Mouse (Mus musculus) frontal cortex, postnatal 36 days (tissue): ENCODE measurements around the gene Ap1b1.

Experiments
- DNase-seq, 2 experiments: peaks; one replicate each; pipeline ENCODE4 v3.0.0; 2022; ENCODE audit warnings: low spot score in 2 of 2

The Ap1b1 gene

DNA sequence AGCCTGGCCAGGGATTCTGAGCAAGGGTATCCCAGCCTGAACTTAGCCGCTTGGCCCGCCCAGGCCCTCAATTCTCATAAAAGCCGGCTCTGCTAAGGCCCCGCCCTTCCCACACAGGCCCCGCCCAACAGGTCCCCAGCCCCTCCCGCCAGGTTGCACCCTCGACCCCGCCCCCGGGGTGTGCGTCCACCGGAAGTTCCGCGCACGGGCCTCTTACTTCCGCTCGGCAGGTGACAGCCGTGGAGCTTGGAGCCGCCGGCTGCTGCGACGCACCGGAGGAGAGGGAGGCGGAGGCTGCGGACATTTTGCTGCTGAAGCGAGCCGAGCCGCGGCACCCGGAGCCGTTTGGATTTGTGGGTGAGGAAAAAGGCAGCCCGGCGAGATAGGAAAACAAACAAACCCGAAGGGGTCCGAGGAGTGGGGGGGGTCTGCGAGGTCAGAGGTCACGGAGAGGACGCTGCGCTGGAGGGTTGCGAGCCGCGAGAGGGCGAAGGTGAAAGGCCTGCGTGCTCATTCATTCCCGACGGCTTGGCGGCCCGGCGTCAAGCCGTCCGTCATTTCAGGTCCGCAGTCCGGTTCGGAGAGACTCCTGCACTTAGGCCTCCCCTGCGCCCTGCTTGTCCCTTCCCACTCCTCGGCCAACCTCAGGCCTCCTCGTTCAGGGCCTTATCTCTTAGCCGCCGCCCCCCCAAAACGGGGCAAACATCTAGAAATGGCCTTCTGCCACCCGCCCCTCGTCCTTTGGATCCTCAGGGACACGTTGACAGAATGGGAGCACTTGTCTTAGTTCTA lies at the start of gene Ap1b1:
Ap1b1 (plus strand) TSS at position 130 of the 792 bp plus-strand sequence.
- peak; percentile 85 to 87 for DNase-seq

DNA sequence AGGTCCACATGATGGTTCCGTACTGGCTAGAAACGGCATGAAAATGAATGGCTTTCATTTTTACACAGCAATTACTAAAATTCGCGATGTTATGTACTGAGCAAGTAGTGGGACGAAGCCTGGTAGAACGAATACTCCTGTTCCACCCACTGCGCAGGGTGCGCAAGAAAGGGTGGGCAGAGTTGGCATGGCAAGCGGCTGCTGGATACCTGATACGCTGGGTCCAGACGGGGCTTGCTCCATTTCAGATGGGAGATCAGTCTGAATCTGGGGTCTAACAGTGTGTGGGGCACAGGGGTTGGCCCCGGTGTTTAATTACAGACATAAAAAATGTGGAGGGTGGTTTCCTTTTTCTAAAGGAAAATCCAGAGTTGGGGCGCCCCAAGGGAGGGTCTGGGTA lies 40.1 kb upstream of the Ap1b1 start:
- DNase-seq, result peak in 1 of 2 experiments; percentile 29

DNA sequence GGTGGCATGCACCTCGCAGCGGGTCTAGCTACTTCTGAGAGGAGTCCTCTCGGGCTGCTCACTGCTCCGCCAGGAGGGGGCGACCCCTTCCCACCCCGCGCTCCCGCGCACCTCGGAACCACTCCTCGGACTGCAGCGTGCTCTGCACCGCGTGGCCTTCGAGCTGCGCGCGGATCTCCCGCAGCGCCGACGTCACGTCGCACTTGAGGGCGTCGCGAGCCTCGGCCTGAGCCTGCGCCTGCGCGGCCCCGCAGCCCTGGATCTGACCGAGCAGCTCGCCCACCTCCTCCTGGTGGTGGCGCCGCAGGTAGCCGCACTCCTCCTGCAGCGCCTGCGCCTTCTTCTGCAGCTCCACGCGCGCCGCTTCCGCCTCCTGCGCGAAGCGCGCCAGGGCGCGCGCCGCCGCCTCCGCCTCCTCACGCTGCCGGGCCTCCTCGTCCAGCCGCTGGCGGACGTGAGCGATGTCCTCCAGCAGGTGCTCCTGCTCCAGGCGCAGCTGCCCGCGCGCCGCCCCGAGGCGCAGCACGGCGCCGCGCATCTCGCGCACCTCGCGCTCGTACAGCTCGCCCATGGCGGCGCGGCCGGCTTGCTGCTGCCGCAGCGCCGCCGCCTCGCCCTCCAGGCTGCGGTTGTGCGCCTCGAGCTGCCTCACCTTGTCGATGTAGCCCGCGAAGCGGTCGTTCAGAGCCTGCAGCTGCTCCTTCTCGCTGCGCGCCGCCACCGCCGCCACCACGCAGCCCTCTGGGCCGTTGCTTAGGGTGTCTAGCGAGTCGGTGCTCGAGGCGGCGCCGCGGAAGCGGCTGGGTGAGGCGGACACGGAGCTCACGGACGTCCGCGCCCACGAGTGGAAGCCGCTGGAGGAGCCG lies 39.4 kb upstream of the Ap1b1 start:
- DNase-seq, result peak; percentile 86 to 92

DNA sequence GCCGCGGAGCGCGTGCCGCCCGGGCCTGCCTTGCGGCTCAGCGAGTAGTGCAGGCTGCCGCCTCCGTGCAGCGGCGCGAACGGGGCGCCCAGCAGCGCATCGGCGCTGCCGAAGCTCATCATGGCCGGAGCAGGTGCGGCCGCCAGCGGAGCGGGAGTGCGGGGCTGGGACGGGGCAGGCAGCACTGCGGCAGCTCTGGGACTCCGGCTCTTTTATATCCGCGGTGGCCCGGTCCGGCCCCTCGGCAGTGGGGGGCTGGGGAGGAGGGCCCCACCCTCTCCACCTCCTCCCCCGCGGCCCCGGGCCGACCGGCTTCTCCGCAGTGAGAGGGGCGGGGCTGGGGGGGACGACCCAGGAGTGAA lies 38.8 kb upstream of the Ap1b1 start, which contains the start of gene Nefh:
Nefh (minus strand) TSS at position 252 of the 362 bp plus-strand sequence.
- no peak for DNase-seq

DNA sequence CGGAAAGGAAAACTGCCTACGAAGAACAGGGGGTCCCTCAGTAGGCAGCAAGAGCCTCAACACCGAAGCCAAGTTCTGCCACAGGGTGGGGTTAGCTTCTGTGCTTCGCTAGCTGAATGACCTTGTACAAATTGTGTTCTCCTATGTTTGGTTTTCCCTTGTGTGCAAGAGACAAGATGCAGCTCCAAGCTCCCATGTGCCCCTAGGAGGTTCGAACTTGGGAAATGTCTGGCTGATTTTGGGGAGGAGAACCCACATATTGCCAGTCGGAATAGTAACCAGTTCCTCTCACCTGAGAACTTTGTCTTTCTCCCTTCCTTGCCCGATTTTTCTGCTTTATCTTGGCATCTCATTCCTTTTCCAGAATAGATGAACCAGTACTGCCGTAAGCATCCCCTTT lies 37.8 kb upstream of the Ap1b1 start:
- DNase-seq, result no peak

DNA sequence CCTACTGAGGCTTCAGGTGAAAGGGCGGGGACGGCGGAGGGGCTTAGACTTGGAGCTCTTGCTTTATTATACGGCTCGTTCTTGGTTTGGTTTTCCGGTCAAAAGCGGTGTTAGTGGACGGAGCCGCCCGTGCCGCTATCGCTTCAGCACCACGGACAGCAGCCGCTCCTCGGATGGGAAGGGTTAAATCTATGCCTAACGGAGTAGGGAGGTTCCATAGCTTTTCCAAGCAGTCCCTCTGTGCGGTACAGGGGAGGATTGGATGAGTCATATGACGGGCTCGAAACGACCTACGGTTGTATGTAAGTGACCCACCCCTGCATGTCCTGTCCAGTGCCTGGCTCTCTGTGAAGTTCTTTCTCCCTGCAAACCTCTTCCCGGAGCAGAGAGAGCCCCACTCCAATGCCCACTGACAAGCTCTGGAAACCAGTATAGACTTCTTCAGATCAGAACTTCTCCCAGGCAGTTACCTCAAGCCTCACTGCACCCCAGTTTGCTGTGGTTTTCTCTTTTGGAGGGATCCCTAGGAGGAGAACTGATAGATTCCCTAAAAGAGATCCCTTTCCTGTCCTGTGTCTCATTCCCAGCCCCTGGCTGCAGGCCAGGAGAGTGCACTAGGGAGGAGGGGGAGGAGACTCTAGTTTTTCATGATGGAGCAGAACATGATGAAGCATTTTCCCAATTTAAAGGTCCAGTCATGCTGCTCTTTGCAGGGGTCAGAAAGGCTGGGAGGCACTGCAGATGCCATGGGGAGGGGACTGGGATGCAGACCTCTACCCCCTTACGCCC lies 37.2 kb upstream of the Ap1b1 start:
- DNase-seq, result peak in 1 of 2 experiments; percentile 53

DNA sequence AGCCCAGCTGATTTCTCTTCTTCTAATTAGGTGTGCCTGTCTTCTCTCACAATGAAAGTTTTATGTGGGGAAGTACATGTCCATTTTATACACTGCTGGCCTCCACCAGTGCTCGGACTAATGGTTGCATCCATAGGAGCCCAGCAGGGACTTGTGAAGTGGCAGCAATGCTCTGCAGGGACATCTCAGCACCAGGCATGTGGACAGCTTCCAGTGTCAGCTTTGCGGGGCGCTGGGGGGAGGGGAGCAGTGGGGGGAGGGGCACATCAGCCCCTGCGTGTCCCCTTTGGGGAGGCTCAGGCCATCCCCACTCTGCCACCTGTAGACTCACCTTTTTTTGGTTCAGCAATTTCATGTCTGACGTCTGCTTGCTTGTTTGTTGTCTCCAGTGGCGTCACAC lies 33.2 kb upstream of the Ap1b1 start:
- no peak for DNase-seq

DNA sequence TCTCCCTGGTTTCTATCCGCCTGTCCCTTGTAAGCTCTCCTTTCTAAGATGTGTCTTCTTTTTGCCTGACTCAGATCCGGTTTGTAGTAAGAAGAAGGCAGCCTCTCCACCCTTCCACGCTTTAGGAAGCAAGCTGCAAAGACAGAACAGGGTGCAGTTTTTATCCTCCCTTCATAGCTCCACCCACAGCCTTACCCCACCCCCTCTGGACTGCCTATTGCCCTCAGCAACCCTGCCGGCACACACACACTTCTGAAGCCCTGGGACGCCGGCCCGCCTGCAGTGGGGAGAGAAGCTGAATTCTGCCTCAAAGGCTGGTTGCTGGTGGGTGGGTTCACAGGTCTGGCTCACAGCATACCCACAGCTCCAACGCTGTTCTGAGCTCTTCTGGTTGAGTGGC lies 32.7 kb upstream of the Ap1b1 start:
- peak; percentile 51 to 60 for DNase-seq

DNA sequence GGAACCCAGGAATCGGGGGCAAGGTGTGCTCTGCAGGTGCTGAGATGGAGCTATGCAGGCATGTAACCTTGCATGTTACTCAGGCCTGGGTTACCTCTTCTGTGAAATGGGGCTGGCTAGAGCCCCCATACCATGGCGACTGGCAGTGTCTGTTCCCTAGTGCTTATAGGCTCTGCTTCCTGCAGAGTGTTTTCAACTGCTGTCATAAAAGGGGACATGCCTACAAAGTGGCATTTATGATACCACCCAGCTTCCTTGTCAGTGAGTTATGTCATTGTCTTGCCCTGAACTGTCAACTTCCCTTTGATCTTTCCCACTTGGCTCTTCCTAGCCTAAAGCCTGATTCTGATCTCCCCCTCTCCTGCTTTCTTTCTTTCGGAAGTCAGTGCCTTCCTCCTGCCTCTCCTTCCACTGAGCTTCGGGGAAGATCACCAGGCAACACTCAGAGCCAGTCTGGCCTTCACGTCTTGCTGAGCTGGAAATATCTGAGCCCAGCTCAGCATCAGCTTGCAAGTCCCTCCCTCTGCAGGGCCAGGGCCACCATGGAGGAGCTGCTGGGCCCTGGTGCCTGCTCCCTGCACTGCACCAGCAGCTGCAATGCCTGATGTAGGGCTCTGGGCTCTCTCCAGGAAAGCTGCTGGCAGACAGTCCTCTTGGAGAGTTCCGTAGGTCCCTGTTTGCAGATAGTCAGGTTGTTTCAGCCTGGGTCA lies 23.4 kb upstream of the Ap1b1 start:
- DNase-seq, result no peak

DNA sequence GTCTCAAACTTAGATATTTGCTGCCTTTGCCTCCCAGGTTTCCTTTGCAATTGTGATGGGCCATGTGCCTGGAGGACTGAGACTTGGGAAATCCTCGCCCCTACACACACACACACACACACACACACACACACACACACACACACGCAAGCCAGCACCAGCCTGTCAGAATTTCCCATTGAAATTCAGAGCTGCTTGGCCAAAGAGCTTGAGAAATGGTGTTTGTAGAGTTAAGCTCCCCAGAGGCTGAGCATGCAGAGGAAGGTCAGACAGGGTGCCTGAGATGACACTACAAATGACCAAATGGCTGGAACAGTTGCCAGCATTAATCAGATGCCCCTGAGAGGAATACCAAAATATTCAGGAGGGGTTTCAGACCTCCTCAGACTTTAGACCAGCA lies 20.3 kb upstream of the Ap1b1 start:
- no peak for DNase-seq

DNA sequence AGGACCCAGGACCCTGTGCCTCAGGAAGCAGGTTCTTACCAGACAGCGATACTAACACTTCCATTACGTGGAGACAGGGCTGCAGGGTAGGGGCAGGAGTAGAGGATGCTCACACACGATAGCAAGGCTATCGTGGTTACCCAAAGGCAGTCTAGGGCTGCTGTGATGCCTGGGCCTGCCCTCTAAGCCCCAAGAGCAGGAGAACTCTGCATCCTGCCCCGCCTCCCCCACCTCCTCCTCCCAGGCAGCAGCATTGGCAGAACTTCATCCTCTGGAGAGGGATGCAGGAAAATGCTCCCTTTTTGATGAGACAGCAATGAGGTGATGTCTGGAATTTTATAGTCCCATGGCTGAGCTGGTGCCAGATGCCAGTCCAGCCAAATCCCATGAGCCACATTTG lies 19.7 kb upstream of the Ap1b1 start:
- DNase-seq, result no peak

DNA sequence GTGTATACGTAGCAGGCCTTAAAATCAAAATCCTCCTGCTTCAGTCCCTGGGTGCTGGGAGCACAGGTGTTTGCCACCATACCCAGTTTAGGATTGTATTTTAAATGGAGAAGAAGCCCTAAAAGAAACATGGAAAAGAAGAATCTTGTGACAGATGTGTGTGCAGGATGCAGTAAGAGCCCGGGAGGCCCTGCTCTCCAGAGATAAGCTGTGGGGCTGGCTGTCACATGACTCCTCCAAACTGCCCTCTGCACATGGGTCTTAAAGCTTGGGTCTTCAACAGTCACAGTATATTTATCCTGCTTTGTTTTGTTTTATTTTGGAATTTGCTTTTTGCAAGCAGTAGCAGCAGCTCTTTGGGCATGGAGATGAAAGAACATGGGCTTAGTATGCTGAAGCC lies 19.1 kb upstream of the Ap1b1 start:
- no peak for DNase-seq

DNA sequence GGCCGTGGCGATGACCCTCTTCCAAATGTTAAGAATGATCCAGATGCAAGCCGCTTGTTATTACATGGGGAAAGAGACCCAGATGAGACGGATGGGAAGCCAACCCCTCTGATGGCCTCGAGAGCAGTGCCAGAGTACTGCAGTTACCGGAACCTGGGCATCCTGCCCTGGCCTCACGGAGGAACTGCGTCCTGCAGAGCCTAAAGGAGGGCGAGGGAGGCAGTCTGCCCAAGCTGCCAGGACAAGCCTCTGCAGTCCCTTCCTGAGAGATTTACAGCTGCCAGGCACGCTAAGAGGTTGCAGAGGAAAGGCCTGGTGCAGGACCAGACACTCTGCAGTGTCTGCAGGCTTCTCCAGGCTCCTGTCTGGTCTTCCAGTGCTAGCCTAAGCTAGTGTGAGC lies 18.2 kb upstream of the Ap1b1 start:
- no peak for DNase-seq

DNA sequence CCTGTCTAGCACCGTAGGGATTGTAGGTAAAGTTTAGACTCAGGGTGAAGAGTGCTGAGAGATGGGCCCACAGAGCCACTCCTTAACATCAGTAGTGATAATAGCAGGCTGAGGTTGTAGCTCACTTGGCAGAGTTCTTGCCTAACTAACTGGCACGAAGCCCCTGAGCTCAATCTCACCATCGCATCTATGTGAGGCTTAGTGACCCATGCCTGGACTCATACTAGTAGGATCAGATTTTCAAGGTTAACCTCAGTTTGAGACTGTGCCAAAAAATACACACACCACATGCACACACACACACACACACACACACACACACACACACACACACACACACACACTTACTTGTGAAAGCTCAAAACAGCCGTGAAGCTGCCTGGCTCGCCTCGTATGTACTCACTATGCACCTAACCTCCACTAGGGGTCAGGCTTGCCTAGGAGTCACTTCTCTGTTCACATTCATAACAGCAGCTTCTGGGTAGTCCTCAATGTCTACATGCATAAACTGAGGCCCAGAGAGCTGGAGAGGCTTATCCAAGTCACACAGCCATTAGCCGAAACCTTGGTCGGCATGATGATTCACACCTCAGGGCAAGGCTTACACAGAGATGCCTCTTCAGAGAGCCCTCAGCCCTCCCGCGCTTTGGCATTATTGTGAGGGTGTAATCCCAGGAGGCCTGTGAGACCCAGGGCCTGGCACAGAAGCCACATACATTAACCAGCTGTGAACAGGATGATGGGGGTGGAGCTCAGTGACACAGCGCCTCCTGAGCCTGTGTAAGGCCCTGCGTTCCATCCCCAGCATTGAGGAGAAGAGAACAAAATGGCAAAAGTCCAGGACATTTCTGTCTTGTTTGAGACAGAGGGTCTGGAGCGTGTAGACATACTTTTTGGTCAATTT lies 13.4 kb upstream of the Ap1b1 start:
- DNase-seq, result peak; percentile 54 to 60

DNA sequence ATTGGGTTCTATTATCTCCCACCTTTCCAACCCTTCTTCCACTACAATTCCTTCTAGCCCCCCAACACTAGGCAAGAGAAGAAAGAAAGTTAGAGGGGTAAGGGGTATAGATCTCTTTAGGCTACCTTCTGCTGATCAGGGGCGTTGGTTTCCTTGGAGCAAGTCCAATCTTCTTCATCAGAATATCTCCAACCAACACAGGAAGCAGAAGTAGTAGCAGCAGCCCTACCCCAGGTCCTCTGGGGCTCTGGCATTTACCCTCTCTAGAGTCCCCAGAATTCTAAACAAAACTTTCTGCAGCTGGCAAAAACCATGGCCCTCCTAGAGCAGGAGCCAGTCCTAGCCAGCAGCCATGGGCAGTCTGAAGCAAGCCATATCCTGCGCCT lies 12.8 kb upstream of the Ap1b1 start:
- DNase-seq, result no peak

DNA sequence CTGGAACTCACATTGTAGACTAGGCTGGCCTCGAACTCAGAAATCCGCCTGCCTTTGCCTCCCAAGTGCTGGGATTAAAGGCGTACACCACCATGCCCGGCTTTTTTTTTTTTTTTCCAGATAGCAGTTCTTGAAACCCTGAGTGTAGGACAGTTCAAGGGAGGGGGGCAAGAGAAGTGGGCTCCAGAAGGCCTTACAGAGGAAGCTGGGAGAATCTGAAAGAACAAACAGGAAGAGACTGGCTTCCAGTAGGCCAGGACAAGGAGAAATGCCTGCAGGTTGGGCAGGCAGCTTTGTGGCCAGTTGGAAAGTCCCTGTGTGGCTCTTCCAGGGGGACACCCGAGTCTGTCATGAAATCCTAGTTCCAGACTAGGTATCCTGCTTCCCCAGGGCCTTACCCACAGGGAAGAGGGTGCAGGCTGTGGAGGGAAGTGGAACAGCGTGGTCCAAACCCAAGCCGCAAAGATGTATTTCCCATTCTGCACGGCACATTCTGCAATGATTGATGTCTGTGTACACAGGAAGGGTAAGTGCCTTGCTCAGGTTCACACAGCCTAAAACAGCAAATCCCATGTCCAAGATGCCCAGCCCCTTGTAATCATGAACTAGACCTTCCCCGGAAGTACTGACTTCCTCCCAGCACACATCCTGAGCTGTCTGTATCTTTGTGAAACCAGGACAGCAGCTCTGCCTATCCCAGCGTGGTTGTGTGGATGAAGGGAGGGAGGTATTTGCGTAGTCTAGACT lies 12.1 kb upstream of the Ap1b1 start:
- DNase-seq, result no peak

DNA sequence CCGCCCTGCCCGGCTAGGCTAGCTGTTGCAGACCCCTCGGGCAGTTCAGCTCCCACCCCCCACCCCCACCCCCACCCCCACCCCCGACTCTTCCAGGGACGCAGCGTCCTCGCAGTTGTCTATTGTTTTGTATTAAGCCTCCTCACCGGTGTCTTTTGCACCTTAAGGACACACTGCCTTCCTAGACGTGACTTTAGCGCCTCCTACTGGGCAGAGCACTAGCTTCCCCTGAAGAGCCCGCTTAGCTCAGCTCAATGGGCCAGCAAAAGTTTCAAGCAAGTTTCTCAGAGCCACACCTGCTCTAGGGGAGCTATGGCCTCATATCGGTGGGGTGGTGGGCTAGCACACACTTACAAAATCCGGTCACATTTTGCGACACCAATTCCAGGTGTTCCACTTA lies 11.0 kb upstream of the Ap1b1 start:
- peak; percentile 52 to 59 for DNase-seq

DNA sequence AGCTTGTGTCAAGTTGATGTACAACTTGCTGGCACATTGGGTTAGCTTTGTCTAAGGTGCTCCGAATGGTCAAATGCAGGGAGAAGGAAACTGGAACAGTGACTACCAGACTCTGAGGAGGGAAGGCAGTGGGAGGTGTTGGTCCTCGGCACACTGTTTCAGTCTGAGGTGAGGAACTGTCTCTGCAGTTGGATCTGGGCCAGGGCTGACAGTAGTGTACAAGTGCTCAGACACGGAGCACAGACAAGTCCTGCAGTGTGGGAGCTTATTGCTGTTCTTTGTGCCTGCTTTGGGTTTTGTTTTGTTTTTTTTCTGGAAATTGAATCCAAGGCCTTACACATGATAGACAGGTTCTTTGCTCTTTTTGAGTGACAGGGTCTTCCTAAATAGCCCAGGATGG lies 3.6 kb upstream of the Ap1b1 start:
- no peak for DNase-seq

DNA sequence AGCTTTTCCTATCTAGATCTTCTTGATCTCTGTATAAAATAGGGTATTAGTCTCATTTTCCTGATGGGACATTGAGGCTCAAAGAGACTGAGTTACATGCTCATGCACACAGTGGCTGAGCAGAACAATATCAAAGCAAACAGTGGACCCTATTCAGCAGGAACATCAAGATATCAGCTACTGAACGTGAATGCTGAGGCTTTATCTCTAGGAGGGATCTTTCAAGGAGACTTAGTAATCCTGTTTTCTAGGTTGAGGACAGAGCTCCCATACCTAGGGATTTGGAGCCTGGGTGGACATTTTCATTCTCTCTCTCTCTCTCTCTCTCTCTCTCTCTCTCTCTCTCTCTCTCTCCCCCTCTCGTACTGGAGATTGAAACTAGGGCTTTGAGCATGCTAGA lies 3.1 kb upstream of the Ap1b1 start:
- no peak for DNase-seq

DNA sequence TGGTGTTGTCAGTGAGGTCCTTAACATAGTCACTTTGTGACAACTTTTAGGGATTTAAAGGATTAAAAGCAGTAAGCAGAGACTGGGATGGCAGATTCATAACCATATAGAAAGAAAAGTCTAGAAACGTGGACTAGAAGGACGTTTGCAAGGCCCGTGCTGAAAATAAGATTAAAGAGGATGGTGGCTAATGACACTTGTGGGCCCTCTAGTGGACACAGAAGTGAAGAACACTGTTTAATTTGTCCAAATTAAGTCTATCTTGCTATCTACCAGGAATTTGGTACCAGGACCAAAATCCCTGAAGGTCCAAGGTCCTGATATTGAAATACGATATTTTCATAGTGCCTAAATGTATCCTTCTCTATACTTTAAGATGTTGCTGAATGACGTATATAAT lies 2.4 kb upstream of the Ap1b1 start:
- peak in 1 of 2 experiments; percentile 55 for DNase-seq
